Mouse (Mus musculus) C2C12 (cell line): Measurements from ENCODE around the gene Kif3c.

Experiments
- CTCF ChIP-seq: IDR thresholded peaks from one replicate; pipeline ENCODE4 v1.5.1; 2011; ENCODE audit not compliant: control insufficient read depth, insufficient read depth, insufficient read length
- MAX ChIP-seq: IDR thresholded peaks from one replicate; pipeline ENCODE4 v1.6.1; 2011; ENCODE audit warnings: mild to moderate bottlenecking, control low read depth
- MYOD1 ChIP-seq: IDR thresholded peaks from one replicate; pipeline ENCODE4 v1.6.1; 2011; ENCODE audit warnings: low read depth; ENCODE audit not compliant: control insufficient read depth, insufficient read length
- USF1 ChIP-seq: IDR thresholded peaks from one replicate; pipeline ENCODE4 v1.6.1; 2011; ENCODE audit warnings: low read depth, mild to moderate bottlenecking, control low read depth, moderate library complexity

DNA sequence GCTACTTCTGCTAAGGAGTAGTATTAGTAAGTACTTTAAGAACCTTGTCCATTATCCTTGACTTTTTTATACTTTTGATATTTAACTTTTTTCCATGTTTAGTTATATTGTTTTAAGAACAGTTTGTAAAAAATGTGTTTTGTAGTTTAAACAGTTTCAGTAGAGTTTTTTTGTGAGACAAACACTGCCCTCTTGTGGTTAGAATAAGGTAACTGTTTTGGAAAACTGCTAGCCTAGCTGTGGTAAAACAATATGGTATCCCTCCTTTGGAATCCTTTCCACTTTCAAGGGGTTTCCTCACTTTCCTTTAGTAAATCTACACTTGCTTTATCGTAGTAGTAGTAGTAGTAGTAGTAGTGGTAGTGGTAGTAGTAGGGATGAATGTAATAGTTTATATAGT, 72.9 kb downstream of the Kif3c start:
- TF ChIP-seq CTCF (no peak), MYOD1 (no peak), MAX (no peak), USF1 (no peak)
